Comparison of ENCODE assay signal across 20 mouse cellular contexts in the genomic region with DNA sequence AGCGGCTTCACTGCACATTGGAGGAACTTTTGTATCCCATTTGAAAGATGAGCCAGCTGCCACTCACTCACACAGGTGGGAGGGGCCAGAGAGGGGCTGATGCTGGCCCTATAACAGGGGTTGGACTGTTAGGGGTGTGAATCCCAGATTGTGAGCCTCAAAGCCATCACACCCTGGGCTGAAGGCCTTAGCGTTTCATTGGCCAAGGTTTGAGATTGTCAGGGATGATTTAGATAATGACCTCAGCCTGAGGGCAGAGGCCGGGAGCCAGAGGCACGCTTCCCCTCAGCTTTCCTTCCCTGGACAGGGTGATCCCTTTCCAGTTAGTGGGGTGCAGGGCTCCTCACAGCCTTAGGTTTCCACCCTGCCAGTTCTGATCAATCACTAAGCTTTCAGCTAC.
DNase-seq lines count a peak whose midpoint lies in the region; ATAC-seq lines count a peak whose summit lies in the region.
"Had no signal": no experiment of that assay in that cellular context is flagged by ENCODE, and none has a peak within 500 bp of the region (broad histone marks: within the 10 kb centered on the region; RNA-seq: fewer than 3 reads in every experiment).

No protein-coding gene starts in this region.

- H3K4me1 ChIP-seq in kidney, embryonic 15.5 days: peaks cover 15% of the 10 kb centered on the region; the same call in 1 of the 2 replicates
- H3K4me1 ChIP-seq: forebrain, embryonic 10.5 days had no signal

- H3K36me3 ChIP-seq in kidney, embryonic 15.5 days: no peaks in the 10 kb centered on the region
- H3K36me3 ChIP-seq: forebrain, embryonic 10.5 days; forebrain, embryonic 12.5 days had no signal

- H3K9ac ChIP-seq in kidney, embryonic 15.5 days: no peak overlapping the region
- H3K9ac ChIP-seq: forebrain, embryonic 12.5 days had no signal

- no peaks in the 10 kb centered on the region for H3K27me3 ChIP-seq in kidney, embryonic 15.5 days
- H3K27me3 ChIP-seq: forebrain, embryonic 12.5 days had no signal

- no peak overlapping the region for H3K27ac ChIP-seq in kidney, embryonic 15.5 days
- H3K27ac ChIP-seq: forebrain, embryonic 10.5 days; forebrain, embryonic 12.5 days had no signal

- no peaks in the 10 kb centered on the region for H3K9me3 ChIP-seq in kidney, embryonic 15.5 days (replicated peaks)
- H3K9me3 ChIP-seq: forebrain, embryonic 10.5 days; forebrain, embryonic 12.5 days had no signal

- no peak overlapping the region for H3K4me3 ChIP-seq in kidney, embryonic 15.5 days (replicated peaks)
- H3K4me3 ChIP-seq: forebrain, embryonic 10.5 days; forebrain, embryonic 12.5 days had no signal

- DNase-seq in embryo, embryonic 10.5 days (ENCODE audit: low spot score): peak; percentile 11
- DNase-seq in embryo, embryonic 11 days: no peak
- no peak for DNase-seq in kidney, adult 18-20 months
- DNase-seq in retina, embryonic 14.5 days (ENCODE audit: low spot score): peak; percentile 66
- DNase-seq in heart, postnatal 14 days: no peak
- DNase-seq: adrenal gland, adult 2 months; adrenal gland, postnatal 10 days; adrenal gland, postnatal 25 days; cerebellum, adult 11 months; cerebellum, adult 18-20 months; cerebellum, adult 8-10 months; cerebellum, adult 9-11 months; cerebellum, postnatal 14 days; cerebellum, postnatal 36 days had no signal

- WGBS in kidney, embryonic 15.5 days: 13% methylated on average over 4 of the region's 4 CpGs

- no peak overlapping the region for H3K4me2 ChIP-seq in kidney, embryonic 15.5 days
- H3K4me2 ChIP-seq: forebrain, embryonic 12.5 days had no signal

- ATAC-seq in kidney, embryonic 15.5 days (replicated peaks; ENCODE audit: low FRiP score): 0 out of 2 replicates have a peak, but pooled peaks have one; percentile 33
- ATAC-seq in erythroid progenitor cell, adult 5-6 weeks (replicated peaks; ENCODE audit: low FRiP score, poor library complexity, severe bottlenecking): no peak
- ATAC-seq: forebrain, embryonic 14.5 days; forebrain, embryonic 16.5 days had no signal

- intact Hi-C loops in heart, postnatal 14 days (cut with DNase I): no loop called here

Comparison
In these comparisons a context has a peak if more than half of its experiments do, and no peak if none do; other contexts are left out.
1. DNase-seq: peak in embryo, embryonic 10.5 days (single experiment) and retina, embryonic 14.5 days (single experiment); none in embryo, embryonic 11 days (single experiment), kidney, adult 18-20 months (single experiment) and heart, postnatal 14 days (0 of 2).